Mouse (Mus musculus) bone marrow, adult 2 months (tissue): ENCODE measurements around the gene Camta1.

Source experiments
- CTCF ChIP-seq: fragments of 200-500 bp; IDR thresholded peaks from 2 replicates; pipeline ENCODE4 v1.5.1; 2011; ENCODE audit warnings: low read length, control low read depth; ENCODE audit not compliant: control insufficient read depth, insufficient read depth
- POLR2A ChIP-seq: fragments of 200-500 bp; IDR thresholded peaks from 2 replicates; pipeline ENCODE4 v1.6.1; 2011; ENCODE audit warnings: low read depth, mild to moderate bottlenecking, control low read depth, low read length, borderline replicate concordance; ENCODE audit not compliant: control insufficient read depth

GRCm38 (mm10) chr4:151834536-151834935 is 27.1 kb downstream of the Camta1 start:
- no peak for TF ChIP-seq CTCF
- TF ChIP-seq POLR2A, result no peak
